Mouse (Mus musculus): ENCODE measurements around the gene Pkd1l1.

Gene Pkd1l1

DNA sequence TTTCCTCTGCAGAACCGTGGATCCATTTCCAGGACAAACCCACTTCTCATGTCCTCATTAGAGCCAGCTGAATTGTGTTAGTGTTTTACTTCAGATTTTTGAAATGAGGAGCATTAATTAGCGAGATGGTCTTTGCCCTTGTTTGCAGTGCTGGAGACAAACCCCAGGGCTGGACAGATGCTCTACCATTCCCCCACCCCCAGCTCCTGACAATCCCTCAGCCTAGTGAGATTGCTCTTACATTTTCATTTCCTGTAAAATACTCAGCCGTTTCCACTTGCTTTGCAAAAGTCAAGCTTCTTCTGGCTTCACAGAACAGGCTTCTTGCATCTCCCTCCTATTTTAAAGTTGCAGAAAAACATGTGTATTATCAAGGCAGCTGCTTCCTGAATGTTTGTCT, 155.7 kb downstream of the Pkd1l1 start:
- DNase-seq, result no peak

DNA sequence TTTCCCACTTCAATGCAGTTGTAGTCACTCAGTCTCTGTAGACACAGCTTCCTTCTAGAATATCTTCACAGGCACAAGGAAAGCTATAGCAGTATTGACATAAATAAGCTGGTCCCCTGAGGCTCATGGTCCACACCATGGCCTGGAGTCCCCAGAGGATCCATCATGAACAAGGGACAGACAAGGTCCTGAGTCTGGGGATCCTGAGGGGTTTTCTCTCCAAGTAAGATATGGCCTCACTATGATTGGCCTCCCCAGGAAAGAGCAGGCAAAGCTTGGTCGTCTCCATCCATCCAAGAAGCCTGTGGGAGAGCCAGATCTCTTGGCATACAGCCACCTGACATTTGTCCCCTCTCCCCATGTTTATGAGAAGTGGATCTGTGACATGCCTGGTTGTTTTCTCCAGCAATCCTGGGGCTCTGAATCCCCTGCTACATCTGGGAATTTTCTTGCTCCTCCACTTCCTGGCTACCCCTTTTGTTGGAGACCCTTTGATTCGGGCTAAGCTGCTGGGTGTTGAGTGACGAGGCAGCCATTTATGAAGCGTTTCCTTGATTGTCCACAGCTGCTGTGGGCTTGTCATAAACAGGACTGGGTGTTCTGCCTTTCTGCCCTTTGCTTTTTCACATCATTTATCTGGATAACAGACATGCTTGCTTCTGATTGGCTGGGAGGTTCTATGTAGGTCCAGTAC, 158.8 kb downstream of the Pkd1l1 start:
- DNase-seq, result no peak

GRCm38 (mm10) chr11:8811506-8812100, 161.5 kb downstream of the Pkd1l1 start:
- no peak for DNase-seq

- no peak for DNase-seq
These were observed 163.4 kb downstream of the Pkd1l1 start for GRCm38 (mm10) chr11:8809644-8810043.

GRCm38 (mm10) chr11:8807009-8807408, 166.1 kb downstream of the Pkd1l1 start:
- no peak for DNase-seq

DNA sequence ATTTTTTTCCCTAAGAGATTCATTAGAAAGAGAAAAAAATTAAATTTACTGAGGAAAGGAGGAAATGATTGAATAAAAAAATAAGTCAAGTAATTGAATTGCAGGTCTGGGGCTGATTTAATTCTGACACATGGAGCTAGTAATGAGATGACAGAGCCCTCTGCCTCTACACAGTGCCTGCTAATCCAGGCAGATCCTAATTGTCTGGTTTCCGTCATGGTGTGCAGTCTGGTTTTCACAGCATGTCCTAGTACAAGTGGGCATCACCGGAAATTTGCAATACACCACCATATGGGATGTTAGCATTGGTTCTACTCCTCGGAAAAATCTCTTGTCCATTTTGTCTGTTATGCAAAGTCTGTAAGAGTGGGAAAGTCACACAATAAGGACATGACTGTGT, 168.9 kb downstream of the Pkd1l1 start:
- DNase-seq, result no peak

DNA sequence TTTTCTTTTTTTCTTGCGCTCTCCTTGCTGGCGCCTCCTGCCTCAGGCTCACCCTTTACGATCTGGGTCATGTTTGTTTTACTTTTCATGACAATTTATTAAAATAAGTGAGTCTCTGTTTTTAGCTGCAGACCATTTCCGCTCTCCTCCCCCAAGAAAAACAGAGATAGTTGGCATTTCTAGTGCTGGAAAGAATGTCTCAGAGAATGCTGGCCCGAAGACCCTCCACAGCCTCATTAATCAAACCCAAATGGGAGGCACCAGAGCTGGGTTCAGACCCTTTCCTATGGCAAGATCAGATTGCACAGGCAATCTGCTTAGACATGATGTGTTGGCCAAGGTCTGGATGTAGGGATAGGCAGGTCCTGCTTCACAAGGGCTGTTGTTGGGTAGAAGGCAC, 175.6 kb downstream of the Pkd1l1 start:
- no peak for DNase-seq

DNA sequence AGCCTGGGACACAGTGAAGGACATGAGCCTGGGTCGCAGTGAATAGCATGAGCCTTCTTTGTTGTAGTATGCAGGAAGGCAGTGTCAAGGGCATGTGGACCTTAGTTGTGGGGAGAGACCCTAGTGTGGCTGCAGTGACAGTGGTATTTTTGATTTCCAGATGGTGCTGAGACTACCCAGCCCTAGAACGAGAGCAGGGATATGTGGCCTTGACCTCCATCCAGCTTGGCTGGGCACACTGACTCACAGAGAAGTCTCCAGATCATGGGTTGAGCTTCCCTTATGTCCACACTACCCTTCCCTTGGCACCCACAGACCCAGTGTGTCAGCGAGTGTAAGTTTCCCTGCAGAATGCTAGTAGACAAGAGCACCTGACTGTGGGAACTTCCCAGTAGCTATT, 178.0 kb downstream of the Pkd1l1 start:
- no peak for DNase-seq

DNA sequence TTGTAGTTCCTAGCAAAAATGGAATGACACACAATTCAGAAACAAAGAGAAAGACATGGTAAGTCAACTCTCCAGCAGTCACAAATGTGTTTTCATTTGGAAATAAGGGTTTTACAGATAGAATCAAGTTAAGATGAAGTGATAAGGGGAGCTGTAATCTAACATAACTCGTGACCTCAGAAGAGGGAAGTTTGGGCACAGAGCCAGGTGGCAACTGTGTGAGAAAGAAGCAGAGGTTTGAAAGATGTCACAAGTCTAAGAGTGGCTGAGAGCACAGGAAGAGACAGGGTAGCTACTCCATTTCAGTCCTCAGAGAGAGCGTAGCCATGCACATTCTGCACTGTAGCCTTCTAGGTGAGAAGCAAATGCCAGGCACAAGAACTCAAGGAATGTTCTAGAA, 180.9 kb downstream of the Pkd1l1 start:
- DNase-seq, result no peak

GRCm38 (mm10) chr11:8789186-8789585, 183.9 kb downstream of the Pkd1l1 start:
- DNase-seq, result no peak

DNA sequence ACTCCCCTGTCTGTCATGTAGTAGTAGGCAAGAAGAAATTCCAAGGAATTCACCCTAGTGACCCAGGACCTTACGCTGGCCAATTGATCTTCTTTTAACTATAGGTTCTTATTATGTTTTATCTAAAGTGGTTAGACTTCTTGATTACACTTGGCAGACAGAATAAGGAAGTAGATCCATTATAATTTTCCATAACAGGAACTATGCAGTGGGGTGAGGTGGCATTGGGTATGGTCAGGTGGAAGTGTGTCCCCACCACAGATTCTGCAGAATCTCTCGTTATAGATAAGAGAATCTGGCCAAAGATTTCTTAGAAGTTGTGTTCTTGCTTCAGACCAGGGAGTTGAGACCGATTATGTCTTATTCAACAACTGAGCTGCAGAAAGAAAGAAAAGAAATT, 185.5 kb downstream of the Pkd1l1 start:
- DNase-seq, result no peak

- DNase-seq, result no peak
These were observed 188.7 kb downstream of the Pkd1l1 start for GRCm38 (mm10) chr11:8784413-8784812.

DNA sequence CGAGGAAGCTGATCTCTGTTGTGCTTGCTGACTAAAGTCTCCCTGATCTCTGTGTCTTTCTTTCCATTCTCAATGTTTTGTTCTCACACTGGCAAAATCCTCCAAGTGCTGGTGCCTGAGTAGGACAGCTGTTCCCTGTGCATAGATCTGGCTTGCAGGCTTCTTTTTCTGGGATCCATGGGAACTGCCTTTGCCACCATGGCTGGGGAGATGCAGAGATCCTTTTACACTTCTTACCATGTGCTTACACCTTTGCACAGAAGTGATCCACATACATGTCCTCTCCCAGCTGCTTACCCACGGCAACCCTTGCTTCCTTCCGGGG, 191.0 kb downstream of the Pkd1l1 start:
- no peak for DNase-seq

- no peak for DNase-seq
These were observed 191.5 kb downstream of the Pkd1l1 start for GRCm38 (mm10) chr11:8781308-8782140.

- no peak for DNase-seq
These were observed 193.6 kb downstream of the Pkd1l1 start for GRCm38 (mm10) chr11:8779427-8779826.

All from spleen, adult 18-20 months (tissue).